Mouse (Mus musculus): Measurements from ENCODE around the gene Plxnb3.
"Not testable (repeated sequence)": the region's sequence is repeated elsewhere in the genome, so short reads cannot be mapped to it uniquely, and the experiment has no call there.

GRCm38 (mm10) chrX:73739841-73740240 is 17.0 kb upstream of the Plxnb3 start:
- not testable (repeated sequence) for TF ChIP-seq GATA1 (IDR thresholded peaks at IDR 0.05; ENCODE audit: borderline replicate concordance, low read length); FLI1 (IDR thresholded peaks at IDR 0.05; ENCODE audit: low read length)
